Mouse (Mus musculus) bone marrow, adult 2 months (tissue): ENCODE measurements around the gene Palm. TPM values are rescaled to one million over a fixed set of nuclear protein-coding genes. Genes with fewer than 3 reads are reported as not detected.

ENCODE experiments used
- H3K27ac ChIP-seq: fragments of 200-500 bp; 2 replicates; pipeline ENCODE4 v1.5.1; 2012; ENCODE audit warnings: low read depth, mild to moderate bottlenecking, control low read depth, inconsistent platforms, low read length; ENCODE audit not compliant: control insufficient read depth, poor library complexity, insufficient read depth
- H3K4me1 ChIP-seq: fragments of 200-500 bp; 2 replicates; pipeline ENCODE4 v1.6.1; 2011; ENCODE audit warnings: low read length; ENCODE audit not compliant: control insufficient read depth, insufficient read depth
- H3K4me3 ChIP-seq: fragments of 200-500 bp; replicated peaks from 2 replicates; pipeline ENCODE3; 2011; ENCODE audit warnings: mild to moderate bottlenecking, low read depth, low read length, control low read depth; ENCODE audit not compliant: control insufficient read depth
- CTCF ChIP-seq: fragments of 200-500 bp; IDR thresholded peaks from 2 replicates; pipeline ENCODE4 v1.5.1; 2011; ENCODE audit warnings: low read length, control low read depth; ENCODE audit not compliant: control insufficient read depth, insufficient read depth
- POLR2A ChIP-seq: fragments of 200-500 bp; IDR thresholded peaks from 2 replicates; pipeline ENCODE4 v1.6.1; 2011; ENCODE audit warnings: low read depth, mild to moderate bottlenecking, control low read depth, low read length, borderline replicate concordance; ENCODE audit not compliant: control insufficient read depth
- WGBS: fragments of 180-500 bp; shearing (Covaris S2); methylation state at CpG from one replicate; pipeline ENCODE4 v1.1.7; 2018; 5-methylcytosine and 5-hydroxymethylcytosine counted together
- polyA plus RNA-seq: library from polyadenylated mRNA; stranded (reverse); fragments of >200 nt; gene quantifications from 2 replicates; pipeline ENCODE4 v1.2.4, GENCODE M21; 2011; ENCODE audit warnings: low replicate concordance; ENCODE audit not compliant: missing spikeins, insufficient read depth, insufficient read length

Palm gene
- polyA plus RNA-seq, 1 experiment: 36.1 TPM

- no peak for TF ChIP-seq CTCF
- TF ChIP-seq POLR2A: no peak
- WGBS: 38% methylated on average over 9 of the region's 9 CpGs
Measured at GRCm38 (mm10) chr10:79852107-79852789, 58.9 kb downstream of the Palm start.

GRCm38 (mm10) chr10:79852827-79853226 is 59.5 kb downstream of the Palm start:
- H3K4me1 ChIP-seq: peaks cover 16% of the 10 kb centered on the region
- peak overlapping the region; percentile 86 for H3K27ac ChIP-seq
- 39% methylated on average over 8 of the region's 8 CpGs for WGBS
- TF ChIP-seq POLR2A: no peak
- TF ChIP-seq CTCF: no peak
- H3K4me3 ChIP-seq: no peak overlapping the region

More at GRCm38 (mm10) chr10:79852107-79852789, 58.9 kb downstream of the Palm start:
- Histone ChIP-seq H3K4me1 (peaks cover 14% of the 10 kb centered on the region), H3K27ac (0 out of 2 replicates have a peak overlapping the region, but pooled peaks have one; percentile 86), H3K4me3 (no peak overlapping the region)

DNA sequence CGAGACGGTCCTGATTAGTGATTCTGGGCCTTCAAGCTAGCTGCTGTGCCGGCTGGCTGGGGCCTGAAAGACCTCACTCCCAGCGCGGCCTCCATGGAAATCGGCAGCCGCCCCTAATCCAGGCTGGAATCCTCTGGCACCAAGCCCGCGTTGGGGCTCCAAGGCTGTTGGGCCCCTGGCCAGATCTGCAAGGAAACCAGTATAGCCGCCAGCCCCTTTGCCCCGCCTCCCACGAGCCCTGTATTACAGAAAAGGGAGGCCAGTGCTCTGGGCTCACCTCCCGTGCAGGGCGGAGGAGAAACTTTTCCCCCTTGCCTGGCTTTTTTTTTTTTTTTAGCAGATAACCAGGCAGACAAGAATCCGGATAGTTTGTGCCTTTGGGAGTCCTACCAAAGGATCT is 60.0 kb downstream of the Palm start:
- H3K27ac ChIP-seq: peak overlapping the region; percentile 86
- H3K4me1 ChIP-seq: peaks cover 17% of the 10 kb centered on the region
- H3K4me3 ChIP-seq: peak overlapping the region; percentile 75
- WGBS: 1% methylated on average over 15 of the region's 15 CpGs
- TF ChIP-seq CTCF (no peak), POLR2A (no peak)

GRCm38 (mm10) chr10:79853860-79854795 is 60.8 kb downstream of the Palm start, which contains the start of gene Ptbp1:
Gene Ptbp1 (plus strand): TSS chr10:79854427.
- WGBS: under 1% methylated on average over 75 of the region's 75 CpGs
- peak; percentile 94 for TF ChIP-seq POLR2A
- TF ChIP-seq CTCF: no peak
- H3K4me1 ChIP-seq: peaks cover 17% of the 10 kb centered on the region
- peak within 1 kb of the TSS; percentile 98 for H3K27ac ChIP-seq
- peak within 1 kb of the TSS; percentile 95 for H3K4me3 ChIP-seq

DNA sequence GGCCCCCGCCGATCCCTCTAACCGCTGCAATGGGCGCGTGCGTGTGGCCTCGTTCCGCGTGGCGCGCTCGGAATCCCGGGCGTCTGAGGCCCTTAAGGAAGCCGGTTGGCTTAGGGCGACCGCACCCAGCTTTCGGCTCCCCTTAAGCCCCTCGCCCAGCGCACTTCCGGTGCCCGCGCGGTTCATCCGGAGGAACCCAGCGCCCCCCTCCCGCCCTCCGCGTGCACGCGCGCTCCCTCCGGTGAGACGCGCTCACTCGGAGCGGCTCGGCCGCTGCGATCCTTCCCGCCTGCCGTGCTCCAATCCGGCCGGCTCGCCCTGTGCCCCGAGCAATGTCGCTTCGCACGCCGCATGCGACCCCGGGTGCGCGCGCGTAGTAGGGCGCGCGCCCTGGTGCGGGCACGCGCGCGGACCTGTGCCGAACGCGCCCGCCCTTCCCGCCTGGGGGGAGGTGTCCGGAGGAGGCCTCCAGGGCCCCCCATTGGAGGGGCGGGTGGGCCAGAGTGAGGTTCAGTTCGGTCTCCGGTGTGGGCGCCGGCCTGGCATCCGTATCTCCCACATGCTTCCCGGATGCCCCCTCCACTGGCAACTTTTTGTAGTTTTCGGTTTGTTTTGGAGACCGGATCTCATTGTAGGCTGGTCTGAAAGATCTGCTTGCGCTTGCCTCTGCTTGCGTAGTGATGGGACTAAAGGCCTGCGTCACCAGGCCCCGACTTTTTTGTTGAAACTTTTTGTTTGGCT is 61.6 kb downstream of the Palm start:
- peak overlapping the region; percentile 98 for H3K27ac ChIP-seq
- peaks cover 15% of the 10 kb centered on the region for H3K4me1 ChIP-seq
- H3K4me3 ChIP-seq: peak overlapping the region; percentile 95
- under 1% methylated on average over 83 of the region's 83 CpGs for WGBS
- TF ChIP-seq CTCF (no peak), POLR2A (no peak)

DNA sequence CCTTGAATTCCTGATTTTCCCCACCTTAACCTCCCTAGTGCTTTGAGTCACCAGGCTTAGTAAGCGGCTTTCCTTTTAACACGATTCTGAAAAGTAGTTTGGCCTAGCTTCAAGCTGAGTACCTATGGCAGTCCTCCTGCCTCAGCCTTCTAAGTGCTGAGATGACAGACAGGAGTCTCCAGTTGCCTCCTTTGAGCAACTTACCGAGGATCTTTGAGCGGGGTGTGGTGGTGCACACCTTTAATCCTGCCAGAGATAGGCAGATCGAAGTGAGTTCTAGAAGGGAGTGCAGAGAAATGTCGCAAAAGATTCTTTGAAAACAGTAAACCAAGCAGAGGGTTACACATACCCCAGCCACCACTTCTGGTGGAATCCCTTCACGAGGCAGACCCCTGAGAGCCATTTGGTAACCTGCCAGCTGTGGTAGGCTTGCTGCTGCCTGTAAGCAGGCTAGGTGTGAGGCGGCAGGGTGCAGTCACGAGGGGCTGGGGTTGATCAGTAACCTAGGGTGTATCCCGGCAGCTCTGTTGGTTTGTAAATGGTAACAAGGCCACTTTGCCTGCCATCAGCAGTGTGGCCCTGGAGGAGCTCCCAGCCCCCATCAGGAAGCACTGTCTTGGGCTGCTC is 62.3 kb downstream of the Palm start:
- peak overlapping the region; percentile 95 for H3K4me3 ChIP-seq
- WGBS: under 1% methylated on average over 10 of the region's 10 CpGs
- H3K27ac ChIP-seq: peak overlapping the region; percentile 98
- no peak for TF ChIP-seq POLR2A
- no peak for TF ChIP-seq CTCF
- peaks cover 12% of the 10 kb centered on the region for H3K4me1 ChIP-seq

DNA sequence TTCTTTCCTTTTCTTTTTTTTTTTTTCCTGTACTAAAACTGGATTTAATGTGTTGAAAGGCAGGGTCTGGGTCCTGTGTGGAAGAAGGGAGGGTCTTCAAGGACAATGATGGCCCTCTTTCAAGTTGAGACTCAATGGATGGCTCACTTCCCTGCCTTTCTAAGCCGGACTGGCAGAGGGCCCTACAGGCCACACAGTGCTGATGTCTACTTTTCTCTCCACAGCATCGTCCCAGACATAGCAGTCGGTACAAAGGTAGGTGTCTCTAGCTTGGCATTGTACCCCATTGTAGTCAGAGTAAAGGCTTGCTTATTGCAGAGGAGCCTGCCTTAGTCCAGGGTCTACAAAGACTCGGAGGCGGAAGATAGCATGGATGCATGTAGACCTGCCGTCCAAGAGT is 62.9 kb downstream of the Palm start:
- peaks cover 12% of the 10 kb centered on the region for H3K4me1 ChIP-seq
- H3K4me3 ChIP-seq: peak overlapping the region; percentile 56
- 7% methylated on average over 6 of the region's 6 CpGs for WGBS
- no peak for TF ChIP-seq POLR2A
- no peak for TF ChIP-seq CTCF
- H3K27ac ChIP-seq: peak overlapping the region; percentile 20; the same call in 1 of the 2 replicates
